Mouse (Mus musculus) ES-Bruce4 (cell line): ENCODE data around the gene Upb1.

ENCODE experiments used
- CTCF ChIP-seq: IDR thresholded peaks from one replicate; pipeline ENCODE4 v1.8.1; 2011; ENCODE audit warnings: low read depth, low read length
- EP300 ChIP-seq: IDR thresholded peaks from 2 replicates; pipeline ENCODE4 v1.6.1; 2011; ENCODE audit warnings: low read depth, low read length; ENCODE audit not compliant: insufficient read depth
- POLR2A ChIP-seq: IDR thresholded peaks from one replicate; pipeline ENCODE4 v1.8.1; 2011; ENCODE audit warnings: low read length; ENCODE audit not compliant: insufficient read depth

DNA sequence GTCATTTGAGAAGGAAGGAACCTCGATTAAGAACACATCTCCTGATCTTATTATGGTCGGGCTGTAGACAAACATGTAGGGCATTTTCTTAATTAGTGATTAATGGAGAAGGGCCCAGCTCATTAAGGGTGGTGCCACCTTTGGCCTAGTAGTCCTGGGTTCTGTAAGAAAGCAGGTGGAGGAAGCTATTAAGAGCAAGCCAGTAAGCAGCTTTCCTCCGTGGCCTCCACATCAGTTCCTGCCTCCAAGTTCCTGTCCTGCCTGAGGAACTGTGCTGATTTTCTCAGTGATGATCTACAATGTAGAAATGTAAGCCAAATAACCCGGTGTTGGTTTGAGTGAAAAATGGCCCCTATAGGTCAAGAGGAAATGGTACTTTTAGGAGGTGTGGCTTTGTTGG is 57.4 kb downstream of the Upb1 start:
- TF ChIP-seq EP300 (no peak), POLR2A (no peak), CTCF (no peak)
